13 mouse cellular contexts compared by ENCODE assay signal in the genomic region with DNA sequence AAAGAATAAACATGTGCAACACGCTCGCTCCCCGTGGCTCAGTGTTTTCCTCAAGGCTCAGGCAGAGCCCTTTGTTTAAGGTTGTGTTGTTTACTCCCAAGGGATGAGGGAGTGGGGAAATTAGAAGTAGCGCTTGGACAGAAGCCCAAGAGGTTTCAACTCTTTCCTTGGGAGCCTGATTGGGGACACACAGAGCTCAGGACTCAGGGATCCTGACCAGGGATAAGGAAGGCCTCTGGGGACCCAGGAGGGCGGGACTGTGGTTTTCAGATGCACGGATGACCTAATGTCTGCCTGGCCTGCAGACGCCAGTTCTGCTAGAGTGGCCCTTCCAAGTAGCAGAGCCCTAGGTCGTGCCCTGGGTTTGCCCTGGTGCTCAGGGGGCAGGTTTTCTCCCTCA. TPM values are rescaled to one million over a fixed set of nuclear protein-coding genes. Genes with fewer than 3 reads are reported as not detected.
DNase-seq lines count a peak whose midpoint lies in the region; ATAC-seq and TF ChIP-seq lines count a peak whose summit lies in the region.
"Had no signal": no experiment of that assay in that cellular context is flagged by ENCODE, and none has a peak within 500 bp of the region (broad histone marks: within the 10 kb centered on the region; RNA-seq: fewer than 3 reads in every experiment).

No protein-coding gene starts in this region.

- H3K4me2 ChIP-seq in forebrain, postnatal 0 days (ENCODE audit: low read depth) = no peak overlapping the region
- H3K4me2 ChIP-seq: limb, embryonic 13.5 days; neural tube, embryonic 13.5 days had no signal

- no peaks in the 10 kb centered on the region for H3K27me3 ChIP-seq in heart, adult 2 months (ENCODE audit: control insufficient read depth, insufficient read depth, low read length)
- no peaks in the 10 kb centered on the region for H3K27me3 ChIP-seq in forebrain, postnatal 0 days (ENCODE audit: insufficient read depth, low read length)
- H3K27me3 ChIP-seq: limb, embryonic 13.5 days; neural tube, embryonic 13.5 days had no signal

- no peak overlapping the region for H3K9ac ChIP-seq in heart, adult 2 months (ENCODE audit: low read depth, low read length)
- H3K9ac ChIP-seq in forebrain, postnatal 0 days = no peak overlapping the region
- H3K9ac ChIP-seq: limb, embryonic 13.5 days; neural tube, embryonic 13.5 days had no signal

- H3K27ac ChIP-seq in heart, adult 2 months = peak overlapping the region; percentile 53
- no peak overlapping the region for H3K27ac ChIP-seq in forebrain, postnatal 0 days (ENCODE audit: low read depth, low read length)
- H3K27ac ChIP-seq: limb, embryonic 13.5 days; neural tube, embryonic 13.5 days had no signal

- H3K4me1 ChIP-seq in heart, adult 2 months (ENCODE audit: control insufficient read depth, insufficient read depth, low read length) = peaks cover 6% of the 10 kb centered on the region
- no peaks in the 10 kb centered on the region for H3K4me1 ChIP-seq in forebrain, postnatal 0 days (ENCODE audit: insufficient read depth)
- H3K4me1 ChIP-seq: limb, embryonic 13.5 days; neural tube, embryonic 13.5 days had no signal

- peak; percentile 37; the same call in 1 of the 2 replicates for TF ChIP-seq POLR2A in heart, adult 2 months (IDR thresholded peaks at IDR 0.05; ENCODE audit: insufficient read depth, low read depth, low read length)

- peak; percentile 55 for DNase-seq in ovary, adult 18-20 months (ENCODE audit: low spot score)
- DNase-seq in ovary, postnatal 10 days (ENCODE audit: low spot score) = no peak
- peak; percentile 83 to 89 for DNase-seq in heart, adult 2 months
- DNase-seq in kidney, postnatal 10 days = peak; percentile 75
- no peak for DNase-seq in spleen, adult 12 weeks (ENCODE audit: low spot score)
- no peak for DNase-seq in spleen, postnatal 36 days (ENCODE audit: low spot score in 2 of 2)
- no peak for DNase-seq in thymus, postnatal 25 days
- DNase-seq in forebrain, postnatal 0 days = no peak
- DNase-seq: cerebellum, postnatal 36 days; thymus, adult 2 months had no signal

- no peak overlapping the region for H3K4me3 ChIP-seq in heart, adult 2 months
- H3K4me3 ChIP-seq in forebrain, postnatal 0 days (ENCODE audit: low read depth, low read length) = no peak overlapping the region
- H3K4me3 ChIP-seq: limb, embryonic 13.5 days; neural tube, embryonic 13.5 days had no signal

- no peak for TF ChIP-seq CTCF in heart, adult 2 months (IDR thresholded peaks at IDR 0.05)
- TF ChIP-seq CTCF in forebrain, postnatal 0 days (IDR thresholded peaks at IDR 0.05; ENCODE audit: low read depth) = no peak

- no peaks in the 10 kb centered on the region for H3K79me2 ChIP-seq in heart, adult 2 months (replicated peaks; ENCODE audit: control insufficient read depth, insufficient read depth, low read length)

- no peaks in the 10 kb centered on the region for H3K36me3 ChIP-seq in heart, adult 2 months (ENCODE audit: control insufficient read depth, insufficient read depth, low read length)
- no peaks in the 10 kb centered on the region for H3K36me3 ChIP-seq in forebrain, postnatal 0 days (ENCODE audit: insufficient read depth)
- H3K36me3 ChIP-seq: G1E; limb, embryonic 13.5 days; neural tube, embryonic 13.5 days had no signal

- WGBS in heart, adult 2 months = 43% methylated on average over 8 of the region's 8 CpGs
- WGBS in forebrain, postnatal 0 days = 54% methylated on average over 8 of the region's 8 CpGs

- intact Hi-C loops in heart, adult 2 months (cut with DNase I) = no loop called here

- no peak for ATAC-seq in forebrain, postnatal 0 days

- H3K9me3 ChIP-seq in forebrain, postnatal 0 days (ENCODE audit: low read length) = no peaks in the 10 kb centered on the region
- H3K9me3 ChIP-seq: G1E; limb, embryonic 13.5 days; neural tube, embryonic 13.5 days had no signal

- TF ChIP-seq EP300 in heart, adult 2 months (IDR thresholded peaks at IDR 0.05; ENCODE audit: insufficient read depth, low read depth, low read length) = peak; percentile 74; the same call in 1 of the 2 replicates

RNA-seq across cellular contexts. Expression of a gene that starts 24.0 kb away (rescaled TPM):
- 100 to 1,000 TPM; 279 to 331 TPM for total RNA-seq in heart, adult 2 months (2021)
- 172 and 183 TPM in 2 replicates for polyA plus RNA-seq in heart, adult 2 months (2012; rRNA removed)
- 226 and 237 TPM in 2 replicates for total RNA-seq in forebrain, postnatal 0 days (2014; rRNA removed)
- 158 and 201 TPM in 2 replicates for polyA plus RNA-seq in forebrain, postnatal 0 days (2015; fragmentation: Nextera tagmentation; extraction: Ambion mirVana)

RNA-seq across cellular contexts. Expression of a gene that starts 31.9 kb away (rescaled TPM):
- total RNA-seq in heart, adult 2 months (2021) = 1 to 10 TPM; 4.4 to 4.9 TPM
- 2.1 and 2.8 TPM in 2 replicates for polyA plus RNA-seq in heart, adult 2 months (2012; rRNA removed)
- total RNA-seq in forebrain, postnatal 0 days (2014; rRNA removed) = 14.4 and 16.1 TPM in 2 replicates
- 7.7 and 8.7 TPM in 2 replicates for polyA plus RNA-seq in forebrain, postnatal 0 days (2015; fragmentation: Nextera tagmentation; extraction: Ambion mirVana)

RNA-seq across cellular contexts. Expression of a gene that starts 57.9 kb away (rescaled TPM):
- not detected for total RNA-seq in heart, adult 2 months (2021)
- 0.35 and 1.5 TPM in 2 replicates for polyA plus RNA-seq in heart, adult 2 months (2012; rRNA removed)
- total RNA-seq in forebrain, postnatal 0 days (2014; rRNA removed) = 0.85 TPM in 1 of 2 replicates, not detected in the other
- polyA plus RNA-seq in forebrain, postnatal 0 days (2015; fragmentation: Nextera tagmentation; extraction: Ambion mirVana) = 0.35 and 1.4 TPM in 2 replicates
- total RNA-seq: G1E had no signal

Comparison
In these comparisons a context has a peak if more than half of its experiments do, and no peak if none do; other contexts are left out.
1. DNase-seq: peak in ovary, adult 18-20 months (single experiment), heart, adult 2 months (2 of 2) and kidney, postnatal 10 days (single experiment); none in ovary, postnatal 10 days (single experiment), spleen, adult 12 weeks (single experiment), spleen, postnatal 36 days (0 of 2), thymus, postnatal 25 days (single experiment) and forebrain, postnatal 0 days (single experiment).